ENCODE assay signal across 8 mouse cellular contexts in genomic region chr1:131708338-131708737, GRCm38 (mm10). TPM values are rescaled to one million over a fixed set of nuclear protein-coding genes. Genes with fewer than 3 reads are reported as not detected.
DNase-seq lines count a peak whose midpoint lies in the region; ATAC-seq and TF ChIP-seq lines count a peak whose summit lies in the region.

No protein-coding gene starts in this region.

- DNase-seq in forebrain, postnatal 0 days = no peak
- no peak for DNase-seq in testis, postnatal 14 days (ENCODE audit: low spot score)
- DNase-seq in cerebellum, postnatal 10 days = peak; percentile 85 to 86
- peak; percentile 63 for DNase-seq in kidney, postnatal 0 days (ENCODE audit: low spot score)
- peak; percentile 55 to 59 for DNase-seq in thymus, postnatal 36 days

- no peak for ATAC-seq in forebrain, postnatal 0 days
- no peak for ATAC-seq in forebrain, embryonic 13.5 days
- ATAC-seq in kidney, postnatal 0 days (replicated peaks; ENCODE audit: low FRiP score, low read depth) = no peak
- 0 out of 2 replicates have a peak, but pooled peaks have one; percentile 45 for ATAC-seq in monocyte, adult 5-6 weeks (replicated peaks; ENCODE audit: insufficient number of reproducible peaks, low FRiP score, low TSS enrichment, poor library complexity, severe bottlenecking)

- H3K27me3 ChIP-seq in forebrain, postnatal 0 days (ENCODE audit: insufficient read depth, low read length) = no peaks in the 10 kb centered on the region
- H3K27me3 ChIP-seq in forebrain, embryonic 13.5 days = no peaks in the 10 kb centered on the region
- no peaks in the 10 kb centered on the region for H3K27me3 ChIP-seq in testis, adult 2 months (ENCODE audit: control insufficient read depth, insufficient read depth, low read length)
- H3K27me3 ChIP-seq in kidney, postnatal 0 days (ENCODE audit: insufficient read depth, low read length) = no peaks in the 10 kb centered on the region; the same call in 1 of the 2 replicates

- no peaks in the 10 kb centered on the region for H3K9me3 ChIP-seq in forebrain, postnatal 0 days (ENCODE audit: low read length)
- H3K9me3 ChIP-seq in forebrain, embryonic 13.5 days (replicated peaks) = no peaks in the 10 kb centered on the region
- no peaks in the 10 kb centered on the region for H3K9me3 ChIP-seq in kidney, postnatal 0 days (replicated peaks; ENCODE audit: low read length)

- no peak for TF ChIP-seq POLR2A in testis, adult 2 months (IDR thresholded peaks at IDR 0.05; ENCODE audit: control insufficient read depth, low read depth, low read length)

- no peaks in the 10 kb centered on the region for H3K36me3 ChIP-seq in forebrain, postnatal 0 days (ENCODE audit: insufficient read depth)
- no peaks in the 10 kb centered on the region for H3K36me3 ChIP-seq in forebrain, embryonic 13.5 days (ENCODE audit: poor library complexity, severe bottlenecking)
- no peaks in the 10 kb centered on the region for H3K36me3 ChIP-seq in testis, adult 2 months (ENCODE audit: control insufficient read depth, insufficient read depth, low read length)
- no peaks in the 10 kb centered on the region for H3K36me3 ChIP-seq in kidney, postnatal 0 days (ENCODE audit: insufficient read depth, low read length)

- H3K27ac ChIP-seq in forebrain, postnatal 0 days (ENCODE audit: low read depth, low read length) = no peak overlapping the region
- H3K27ac ChIP-seq in forebrain, embryonic 13.5 days = no peak overlapping the region
- no peak overlapping the region for H3K27ac ChIP-seq in testis, adult 2 months (ENCODE audit: control insufficient read depth, insufficient read depth, low read depth, low read length)
- no peak overlapping the region for H3K27ac ChIP-seq in kidney, postnatal 0 days

- WGBS in forebrain, postnatal 0 days = 18% methylated on average over 4 of the region's 4 CpGs
- WGBS in forebrain, embryonic 13.5 days = 19% methylated on average over 4 of the region's 4 CpGs
- WGBS in kidney, postnatal 0 days = 24% methylated on average over 4 of the region's 4 CpGs

- no peak overlapping the region for H3K4me2 ChIP-seq in forebrain, postnatal 0 days (ENCODE audit: low read depth)
- no peak overlapping the region for H3K4me2 ChIP-seq in forebrain, embryonic 13.5 days
- H3K4me2 ChIP-seq in kidney, postnatal 0 days (ENCODE audit: low read length) = no peak overlapping the region

- TF ChIP-seq CTCF in forebrain, postnatal 0 days (IDR thresholded peaks at IDR 0.05; ENCODE audit: low read depth) = peak; percentile 61
- TF ChIP-seq CTCF in testis, adult 2 months (IDR thresholded peaks at IDR 0.05; ENCODE audit: control insufficient read depth, insufficient read depth, insufficient replicate concordance, low read depth, low read length) = peak; percentile 65; the same call in 1 of the 2 replicates
- peak; percentile 76 for TF ChIP-seq CTCF in kidney, postnatal 0 days (IDR thresholded peaks at IDR 0.05; ENCODE audit: low read depth)

- no peaks in the 10 kb centered on the region for H3K4me1 ChIP-seq in forebrain, postnatal 0 days (ENCODE audit: insufficient read depth)
- no peaks in the 10 kb centered on the region for H3K4me1 ChIP-seq in forebrain, embryonic 13.5 days
- no peaks in the 10 kb centered on the region for H3K4me1 ChIP-seq in testis, adult 2 months (ENCODE audit: control insufficient read depth, insufficient read depth, low read length)
- no peaks in the 10 kb centered on the region for H3K4me1 ChIP-seq in kidney, postnatal 0 days (replicated peaks; ENCODE audit: insufficient read depth, low read length)

- H3K9ac ChIP-seq in forebrain, postnatal 0 days = no peak overlapping the region
- no peak overlapping the region for H3K9ac ChIP-seq in forebrain, embryonic 13.5 days
- no peak overlapping the region for H3K9ac ChIP-seq in kidney, postnatal 0 days (ENCODE audit: low read depth, low read length)

- no peak overlapping the region for H3K4me3 ChIP-seq in forebrain, postnatal 0 days (ENCODE audit: low read depth, low read length)
- H3K4me3 ChIP-seq in forebrain, embryonic 13.5 days = no peak overlapping the region
- H3K4me3 ChIP-seq in testis, adult 2 months (ENCODE audit: control insufficient read depth, low read depth, low read length) = no peak overlapping the region
- H3K4me3 ChIP-seq in kidney, postnatal 0 days (replicated peaks; ENCODE audit: low read depth, low read length) = no peak overlapping the region

RNA-seq across cellular contexts. Expression of gene Rab7b, which starts 19.8 kb away (rescaled TPM):
- 0.29 and 0.85 TPM in 2 replicates for total RNA-seq in forebrain, postnatal 0 days (2014; rRNA removed)
- 1.3 and 1.9 TPM in 2 replicates for polyA plus RNA-seq in forebrain, postnatal 0 days (2015; fragmentation: Nextera tagmentation; extraction: Ambion mirVana)
- 0.40 and 0.62 TPM in 2 replicates for polyA plus RNA-seq in forebrain, embryonic 13.5 days (2015; fragmentation: Nextera tagmentation; extraction: Ambion mirVana)
- polyA plus RNA-seq in testis, adult 2 months (2012; rRNA removed) = 0.70 and 0.89 TPM in 2 replicates
- 1.7 and 2.1 TPM in 2 replicates for polyA plus RNA-seq in kidney, postnatal 0 days (2015; fragmentation: Nextera tagmentation; extraction: Ambion mirVana)
- total RNA-seq in monocyte, adult 5-6 weeks (2017) = 1.4 to 3.7 TPM (median 2.3 TPM) in 3 replicates

RNA-seq across cellular contexts. Expression of gene Slc26a9, which starts 35.5 kb away (rescaled TPM):
- total RNA-seq in forebrain, postnatal 0 days (2014; rRNA removed) = 0.08 and 0.67 TPM in 2 replicates
- polyA plus RNA-seq in forebrain, postnatal 0 days (2015; fragmentation: Nextera tagmentation; extraction: Ambion mirVana) = 0.09 and 0.15 TPM in 2 replicates
- polyA plus RNA-seq in forebrain, embryonic 13.5 days (2015; fragmentation: Nextera tagmentation; extraction: Ambion mirVana) = 0.05 and 0.06 TPM in 2 replicates
- 0.17 and 0.32 TPM in 2 replicates for polyA plus RNA-seq in testis, adult 2 months (2012; rRNA removed)
- polyA plus RNA-seq in kidney, postnatal 0 days (2015; fragmentation: Nextera tagmentation; extraction: Ambion mirVana) = 0.09 and 0.20 TPM in 2 replicates
- not detected in 3 replicates for total RNA-seq in monocyte, adult 5-6 weeks (2017)

Comparison
In these comparisons a context has a peak if more than half of its experiments do, and no peak if none do; other contexts are left out.
1. DNase-seq: peak in cerebellum, postnatal 10 days (2 of 2), kidney, postnatal 0 days (single experiment) and thymus, postnatal 36 days (2 of 2); none in forebrain, postnatal 0 days (single experiment) and testis, postnatal 14 days (single experiment).
2. Peak in every context shown above with its lines, with median percentiles within 50 percentile points of each other: CTCF ChIP-seq.